Mouse (Mus musculus): Measurements from ENCODE around the gene Inf2. TPM values are rescaled to one million over a fixed set of nuclear protein-coding genes. Genes with fewer than 3 reads are reported as not detected.

The Inf2 gene
- total and polyA plus RNA-seq, 2 experiments from 2014 or later = 1.1 to 10.8 TPM

DNA sequence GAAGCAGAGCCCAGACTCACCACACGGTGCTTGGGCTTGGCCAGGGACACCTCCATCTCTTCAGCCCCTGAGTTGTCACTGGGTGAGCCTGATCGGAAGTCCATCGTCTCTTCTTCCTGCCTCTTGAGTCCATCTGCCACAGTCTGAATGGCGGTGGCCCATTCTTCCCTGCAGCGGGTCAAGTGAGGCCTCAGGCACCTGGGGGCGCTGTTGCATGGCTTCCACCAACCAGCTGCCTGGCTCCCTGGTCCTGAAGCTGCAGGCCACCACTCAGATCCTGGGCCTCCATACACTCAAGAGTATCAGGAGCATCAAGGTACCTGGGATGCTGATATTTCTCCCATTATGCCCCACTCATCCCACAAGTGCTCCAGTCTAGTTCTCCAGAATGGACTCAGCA is 70.5 kb downstream of the Inf2 start:
- H3K4me2 ChIP-seq (ENCODE audit: low read depth) = no peak overlapping the region
- H3K9me3 ChIP-seq (ENCODE audit: low read length) = no peaks in the 10 kb centered on the region
- peaks cover 6% of the 10 kb centered on the region for H3K4me1 ChIP-seq (ENCODE audit: insufficient read depth)
- no peak for DNase-seq
- no peak overlapping the region for H3K27ac ChIP-seq (ENCODE audit: low read depth, low read length)
- peak; percentile 57 for TF ChIP-seq CTCF (IDR thresholded peaks at IDR 0.05; ENCODE audit: low read depth)
- H3K4me3 ChIP-seq (ENCODE audit: low read depth, low read length) = no peak overlapping the region
- H3K27me3 ChIP-seq (ENCODE audit: insufficient read depth, low read length) = no peaks in the 10 kb centered on the region
- ATAC-seq = no peak
- no peak overlapping the region for H3K9ac ChIP-seq
- peaks cover 74% of the 10 kb centered on the region for H3K36me3 ChIP-seq (ENCODE audit: insufficient read depth)
- 81% methylated on average over 6 of the region's 6 CpGs for whole genome bisulfite sequencing

- Histone ChIP-seq H3K27me3 (ENCODE audit: insufficient read depth, low read length) (no peaks in the 10 kb centered on the region), H3K9me3 (ENCODE audit: low read length) (no peaks in the 10 kb centered on the region), H3K27ac (ENCODE audit: low read depth, low read length) (no peak overlapping the region), H3K9ac (no peak overlapping the region), H3K4me1 (ENCODE audit: insufficient read depth) (peaks cover 8% of the 10 kb centered on the region), H3K36me3 (ENCODE audit: insufficient read depth) (peaks cover 65% of the 10 kb centered on the region), H3K4me3 (ENCODE audit: low read depth, low read length) (no peak overlapping the region), H3K4me2 (ENCODE audit: low read depth) (no peak overlapping the region)
- ATAC-seq = 0 out of 2 replicates have a peak, but pooled peaks have one; percentile 12
- WGBS = 27% methylated on average over 5 of the region's 5 CpGs
- peak; percentile 24; the same call in 1 of the 2 replicates for TF ChIP-seq CTCF (IDR thresholded peaks at IDR 0.05; ENCODE audit: low read depth)
- DNase-seq = peak; percentile 69
These were observed 72.2 kb downstream of the Inf2 start for GRCm38 (mm10) chr12:112660576-112661326.

DNA sequence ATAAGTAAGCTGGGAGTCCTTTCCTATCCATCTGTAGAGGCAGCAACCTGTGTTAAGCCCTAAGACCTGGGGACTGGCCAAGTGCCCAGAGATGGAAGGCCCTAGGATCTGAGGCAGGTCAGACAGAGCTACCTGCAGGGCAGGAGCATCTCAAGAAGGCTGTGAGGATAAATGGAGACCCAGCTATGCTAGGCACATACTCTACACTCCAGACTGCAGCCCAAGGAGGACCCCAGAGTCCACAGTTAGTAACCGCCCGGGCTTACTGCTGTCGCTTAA is 72.7 kb downstream of the Inf2 start:
- Histone ChIP-seq H3K4me1 (ENCODE audit: insufficient read depth) (peaks cover 9% of the 10 kb centered on the region), H3K27ac (ENCODE audit: low read depth, low read length) (no peak overlapping the region), H3K4me3 (ENCODE audit: low read depth, low read length) (no peak overlapping the region), H3K27me3 (ENCODE audit: insufficient read depth, low read length) (no peaks in the 10 kb centered on the region), H3K4me2 (ENCODE audit: low read depth) (no peak overlapping the region), H3K9ac (no peak overlapping the region), H3K9me3 (ENCODE audit: low read length) (no peaks in the 10 kb centered on the region), H3K36me3 (ENCODE audit: insufficient read depth) (peaks cover 60% of the 10 kb centered on the region)
- WGBS = 54% methylated on average over 3 of the region's 3 CpGs
- TF ChIP-seq CTCF (IDR thresholded peaks at IDR 0.05; ENCODE audit: low read depth) = no peak
- no peak for DNase-seq
- no peak for ATAC-seq

DNA sequence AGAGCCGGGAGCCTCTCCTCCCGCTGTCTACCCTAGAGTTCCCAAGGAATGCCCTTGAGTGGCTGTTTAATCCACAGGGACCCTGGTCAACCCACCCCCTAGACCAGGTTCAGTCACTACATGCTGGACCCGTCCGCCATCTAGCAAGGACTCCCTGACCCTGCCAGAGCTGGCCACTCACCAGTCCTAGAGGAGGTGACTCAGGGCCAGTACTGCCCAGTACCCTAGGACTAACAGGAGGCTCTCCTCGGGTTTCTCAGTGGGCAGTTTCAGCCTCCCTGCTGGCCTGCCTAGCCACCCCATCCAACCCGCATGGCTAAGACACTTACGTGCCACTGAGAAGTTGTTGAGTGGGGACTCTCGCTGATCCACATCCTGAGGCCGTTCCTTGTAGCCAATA is 73.3 kb downstream of the Inf2 start:
- ATAC-seq (no peak), DNase-seq (no peak)
- Histone ChIP-seq H3K4me3 (ENCODE audit: low read depth, low read length) (no peak overlapping the region), H3K27ac (ENCODE audit: low read depth, low read length) (no peak overlapping the region), H3K36me3 (ENCODE audit: insufficient read depth) (peaks cover 55% of the 10 kb centered on the region), H3K27me3 (ENCODE audit: insufficient read depth, low read length) (no peaks in the 10 kb centered on the region), H3K9me3 (ENCODE audit: low read length) (no peaks in the 10 kb centered on the region), H3K4me1 (ENCODE audit: insufficient read depth) (peaks cover 9% of the 10 kb centered on the region), H3K4me2 (ENCODE audit: low read depth) (no peak overlapping the region), H3K9ac (no peak overlapping the region)
- WGBS = 83% methylated on average over 9 of the region's 9 CpGs
- TF ChIP-seq CTCF (IDR thresholded peaks at IDR 0.05; ENCODE audit: low read depth) = no peak

DNA sequence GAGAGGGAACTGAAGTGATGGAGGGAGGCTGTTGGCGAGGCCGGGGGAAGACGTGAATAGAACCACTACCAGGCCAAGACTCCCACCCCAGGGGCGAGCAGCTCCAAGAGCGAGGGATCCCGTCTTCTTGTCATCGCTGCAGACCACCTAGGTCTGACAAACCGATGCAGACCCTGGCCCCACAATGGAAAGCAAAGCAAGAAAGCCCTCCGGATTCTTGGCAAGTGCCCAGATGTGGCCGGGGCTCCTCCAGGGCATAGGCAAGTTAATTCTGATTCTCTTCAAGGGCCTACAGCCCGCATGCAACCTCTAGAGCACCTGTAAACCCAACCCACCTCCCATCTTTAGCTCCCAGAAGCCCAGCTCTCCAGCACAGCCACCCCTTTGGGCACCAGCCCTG is 74.7 kb downstream of the Inf2 start:
- ATAC-seq = no peak
- H3K27ac ChIP-seq (ENCODE audit: low read depth, low read length) = peak overlapping the region; percentile 50; the same call in 1 of the 2 replicates
- no peak overlapping the region for H3K4me2 ChIP-seq (ENCODE audit: low read depth)
- no peak overlapping the region for H3K9ac ChIP-seq
- H3K36me3 ChIP-seq (ENCODE audit: insufficient read depth) = peaks cover 52% of the 10 kb centered on the region
- DNase-seq = no peak
- H3K4me3 ChIP-seq (ENCODE audit: low read depth, low read length) = no peak overlapping the region
- no peaks in the 10 kb centered on the region for H3K27me3 ChIP-seq (ENCODE audit: insufficient read depth, low read length)
- peaks cover 9% of the 10 kb centered on the region for H3K4me1 ChIP-seq (ENCODE audit: insufficient read depth)
- TF ChIP-seq CTCF (IDR thresholded peaks at IDR 0.05; ENCODE audit: low read depth) = no peak
- H3K9me3 ChIP-seq (ENCODE audit: low read length) = no peaks in the 10 kb centered on the region
- 32% methylated on average over 11 of the region's 11 CpGs for WGBS

- Histone ChIP-seq H3K27me3 (ENCODE audit: insufficient read depth, low read length) (no peaks in the 10 kb centered on the region), H3K36me3 (ENCODE audit: insufficient read depth) (peaks cover 52% of the 10 kb centered on the region), H3K27ac (ENCODE audit: low read depth, low read length) (peak overlapping the region; percentile 50; the same call in 1 of the 2 replicates), H3K4me3 (ENCODE audit: low read depth, low read length) (no peak overlapping the region), H3K4me2 (ENCODE audit: low read depth) (0 out of 2 replicates have a peak overlapping the region, but pooled peaks have one; percentile 17), H3K4me1 (ENCODE audit: insufficient read depth) (peaks cover 9% of the 10 kb centered on the region), H3K9me3 (ENCODE audit: low read length) (no peaks in the 10 kb centered on the region), H3K9ac (peak overlapping the region; percentile 31; the same call in 1 of the 2 replicates)
- no peak for TF ChIP-seq CTCF (IDR thresholded peaks at IDR 0.05; ENCODE audit: low read depth)
- no peak for DNase-seq
- ATAC-seq = peak; percentile 20
- WGBS = 24% methylated on average over 12 of the region's 12 CpGs
These were observed 75.1 kb downstream of the Inf2 start for GRCm38 (mm10) chr12:112663716-112664115.

- Histone ChIP-seq H3K27me3 (ENCODE audit: insufficient read depth, low read length) (no peaks in the 10 kb centered on the region), H3K4me2 (ENCODE audit: low read depth) (0 out of 2 replicates have a peak overlapping the region, but pooled peaks have one; percentile 17), H3K36me3 (ENCODE audit: insufficient read depth) (peaks cover 52% of the 10 kb centered on the region), H3K9ac (peak overlapping the region; percentile 31; the same call in 1 of the 2 replicates), H3K4me3 (ENCODE audit: low read depth, low read length) (no peak overlapping the region), H3K4me1 (ENCODE audit: insufficient read depth) (peaks cover 9% of the 10 kb centered on the region), H3K27ac (ENCODE audit: low read depth, low read length) (peak overlapping the region; percentile 50; the same call in 1 of the 2 replicates), H3K9me3 (ENCODE audit: low read length) (no peaks in the 10 kb centered on the region)
- peak; percentile 42 for TF ChIP-seq CTCF (IDR thresholded peaks at IDR 0.05; ENCODE audit: low read depth)
- WGBS = 15% methylated on average over 2 of the region's 2 CpGs
- ATAC-seq (peak; percentile 53), DNase-seq (peak; percentile 43)
These were observed 75.5 kb downstream of the Inf2 start for GRCm38 (mm10) chr12:112664124-112664523.
